8 mouse cellular contexts compared by ENCODE assay signal in genomic region chr2:137116025-137116674, GRCm38 (mm10). TPM values are rescaled to one million over a fixed set of nuclear protein-coding genes. Genes with fewer than 3 reads are reported as not detected.
DNase-seq lines count a peak whose midpoint lies in the region; ATAC-seq and TF ChIP-seq lines count a peak whose summit lies in the region.

TSS of gene Jag1 (minus strand) at chr2:137116644.

- H3K4me3 ChIP-seq in E14TG2a.4 (replicated peaks; ENCODE audit: low read length): peak within 1 kb of the TSS; percentile 94
- peak within 1 kb of the TSS; percentile 73 for H3K4me3 ChIP-seq in embryonic facial prominence, embryonic 11.5 days (ENCODE audit: low read depth, low read length)
- peak within 1 kb of the TSS; percentile 67 to 70 for H3K4me3 ChIP-seq in heart, embryonic 14.5 days (ENCODE audit: control insufficient read depth in 1 of 2, insufficient read depth in 1 of 2, low read depth in 1 of 2, low read length in 2 of 2)
- peak within 1 kb of the TSS; percentile 58 for H3K4me3 ChIP-seq in kidney, postnatal 0 days (replicated peaks; ENCODE audit: low read depth, low read length)
- H3K4me3 ChIP-seq in lung, postnatal 0 days (ENCODE audit: low read depth, low read length): peak within 1 kb of the TSS; percentile 83

- no peak for TF ChIP-seq CTCF in E14TG2a.4 (conservative IDR thresholded peaks at IDR 0.05; ENCODE audit: low read length)
- TF ChIP-seq CTCF in kidney, postnatal 0 days (IDR thresholded peaks at IDR 0.05; ENCODE audit: low read depth): no peak
- no peak for TF ChIP-seq CTCF in lung, postnatal 0 days (IDR thresholded peaks at IDR 0.05)

- peaks cover 42% of the 10 kb centered on the region for H3K4me1 ChIP-seq in E14TG2a.4 (replicated peaks; ENCODE audit: low read depth, low read length)
- no peaks in the 10 kb centered on the region for H3K4me1 ChIP-seq in embryonic facial prominence, embryonic 11.5 days (ENCODE audit: control insufficient read depth, insufficient read depth, low read length)
- peaks cover 8 to 23% of the 10 kb centered on the region in 2 experiments for H3K4me1 ChIP-seq in heart, embryonic 14.5 days (ENCODE audit: control insufficient read depth in 2 of 2, insufficient read depth in 2 of 2, low read length in 2 of 2)
- H3K4me1 ChIP-seq in kidney, postnatal 0 days (replicated peaks; ENCODE audit: insufficient read depth, low read length): peaks cover 5% of the 10 kb centered on the region; the same call in 1 of the 2 replicates
- H3K4me1 ChIP-seq in lung, postnatal 0 days (ENCODE audit: insufficient read depth, low read depth, low read length): no peaks in the 10 kb centered on the region; the same call in 1 of the 2 replicates

- H3K9me3 ChIP-seq in E14TG2a.4 (ENCODE audit: low read length): no peaks in the 10 kb centered on the region
- no peaks in the 10 kb centered on the region for H3K9me3 ChIP-seq in embryonic facial prominence, embryonic 11.5 days (replicated peaks; ENCODE audit: control insufficient read depth, low read length)
- no peaks in the 10 kb centered on the region for H3K9me3 ChIP-seq in heart, embryonic 14.5 days (ENCODE audit: control insufficient read depth, low read length)
- H3K9me3 ChIP-seq in kidney, postnatal 0 days (replicated peaks; ENCODE audit: low read length): no peaks in the 10 kb centered on the region
- no peaks in the 10 kb centered on the region for H3K9me3 ChIP-seq in lung, postnatal 0 days (ENCODE audit: low read length)

- peak within 1 kb of the TSS; percentile 93 for H3K27ac ChIP-seq in embryonic facial prominence, embryonic 11.5 days (replicated peaks; ENCODE audit: low read depth, low read length)
- peak within 1 kb of the TSS; percentile 93 to 96 for H3K27ac ChIP-seq in heart, embryonic 14.5 days (replicated peaks in 1 of 2; ENCODE audit: control insufficient read depth in 1 of 2, insufficient read depth in 1 of 2, low read depth in 2 of 2, low read length in 2 of 2)
- H3K27ac ChIP-seq in kidney, postnatal 0 days: peak within 1 kb of the TSS; percentile 98
- peak within 1 kb of the TSS; percentile 98 for H3K27ac ChIP-seq in lung, postnatal 0 days (ENCODE audit: low read length)

- DNase-seq in 3134 (ENCODE audit: extremely low read depth, insufficient read length, low spot score) (peak; percentile 69), adipocyte (ENCODE audit: low spot score) (no peak)
- peak; percentile 62 for DNase-seq in embryonic facial prominence, embryonic 11.5 days (ENCODE audit: low spot score)
- peak; percentile 64 for DNase-seq in kidney, postnatal 0 days (ENCODE audit: low spot score)
- peak; percentile 40 for DNase-seq in lung, postnatal 0 days (ENCODE audit: low spot score)
- peak; percentile 64 for DNase-seq in retina, embryonic 14.5 days (ENCODE audit: low spot score)

- H3K27me3 ChIP-seq in E14TG2a.4 (ENCODE audit: insufficient read depth, low read length): peaks cover 18% of the 10 kb centered on the region
- H3K27me3 ChIP-seq in embryonic facial prominence, embryonic 11.5 days (ENCODE audit: control insufficient read depth, insufficient read depth, low read length): no peaks in the 10 kb centered on the region; the same call in 1 of the 2 replicates
- H3K27me3 ChIP-seq in heart, embryonic 14.5 days (ENCODE audit: control insufficient read depth, insufficient read depth, low read length): no peaks in the 10 kb centered on the region
- no peaks in the 10 kb centered on the region for H3K27me3 ChIP-seq in kidney, postnatal 0 days (ENCODE audit: insufficient read depth, low read length)
- no peaks in the 10 kb centered on the region for H3K27me3 ChIP-seq in lung, postnatal 0 days (replicated peaks; ENCODE audit: insufficient read depth, low read length)

- no peak for ATAC-seq in embryonic facial prominence, embryonic 11.5 days (replicated peaks; ENCODE audit: insufficient number of reproducible peaks, low FRiP score, low TSS enrichment, low read depth)
- ATAC-seq in heart, embryonic 14.5 days (ENCODE audit: insufficient number of reproducible peaks, insufficient read depth, low FRiP score, low read depth): no peak
- no peak for ATAC-seq in kidney, postnatal 0 days (replicated peaks; ENCODE audit: low FRiP score, low read depth)
- no peak for ATAC-seq in lung, postnatal 0 days

- peak within 1 kb of the TSS; percentile 69 for H3K4me2 ChIP-seq in embryonic facial prominence, embryonic 11.5 days (ENCODE audit: low read depth, low read length)
- peak within 1 kb of the TSS; percentile 85 for H3K4me2 ChIP-seq in heart, embryonic 14.5 days (ENCODE audit: low read length)
- H3K4me2 ChIP-seq in kidney, postnatal 0 days (ENCODE audit: low read length): peak within 1 kb of the TSS; percentile 77
- H3K4me2 ChIP-seq in lung, postnatal 0 days (replicated peaks; ENCODE audit: low read depth, low read length): peak within 1 kb of the TSS; percentile 93

- 0% methylated on average over 54 of the region's 59 CpGs for WGBS in embryonic facial prominence, embryonic 11.5 days
- under 1% methylated on average over 51 of the region's 59 CpGs for WGBS in heart, embryonic 14.5 days
- under 1% methylated on average over 57 of the region's 59 CpGs for WGBS in kidney, postnatal 0 days
- 1% methylated on average over 56 of the region's 59 CpGs for WGBS in lung, postnatal 0 days

- TF ChIP-seq EP300 in lung, postnatal 0 days (IDR thresholded peaks at IDR 0.05): no peak

- H3K36me3 ChIP-seq in E14TG2a.4 (ENCODE audit: insufficient read depth, low read length): peaks cover 9% of the 10 kb centered on the region
- no peaks in the 10 kb centered on the region for H3K36me3 ChIP-seq in embryonic facial prominence, embryonic 11.5 days (replicated peaks; ENCODE audit: control insufficient read depth, insufficient read depth, low read depth, low read length)
- no peaks in the 10 kb centered on the region for H3K36me3 ChIP-seq in heart, embryonic 14.5 days (ENCODE audit: control insufficient read depth, insufficient read depth, low read length)
- no peaks in the 10 kb centered on the region for H3K36me3 ChIP-seq in kidney, postnatal 0 days (ENCODE audit: insufficient read depth, low read length)
- H3K36me3 ChIP-seq in lung, postnatal 0 days (ENCODE audit: insufficient read depth, low read length): no peaks in the 10 kb centered on the region

- peak within 1 kb of the TSS; percentile 87 for H3K9ac ChIP-seq in embryonic facial prominence, embryonic 11.5 days (replicated peaks; ENCODE audit: low read length)
- peak within 1 kb of the TSS; percentile 83 for H3K9ac ChIP-seq in heart, embryonic 14.5 days (ENCODE audit: low read length)
- peak within 1 kb of the TSS; percentile 82 for H3K9ac ChIP-seq in kidney, postnatal 0 days (ENCODE audit: low read depth, low read length)
- H3K9ac ChIP-seq in lung, postnatal 0 days (replicated peaks; ENCODE audit: low read depth): peak within 1 kb of the TSS; percentile 70

RNA-seq across cellular contexts. Expression of gene Jag1, which starts in this region (rescaled TPM):
- 14.2 and 15.8 TPM in 2 replicates for polyA plus RNA-seq in embryonic facial prominence, embryonic 11.5 days (2014; fragmentation: Nextera tagmentation; extraction: Ambion mirVana)
- 12.8 and 15.7 TPM in 2 replicates for polyA plus RNA-seq in heart, embryonic 14.5 days (2014; fragmentation: Nextera tagmentation; extraction: Ambion mirVana)
- polyA plus RNA-seq in kidney, postnatal 0 days (2015; fragmentation: Nextera tagmentation; extraction: Ambion mirVana): 44.6 and 47.6 TPM in 2 replicates
- polyA plus RNA-seq in lung, postnatal 0 days (2015; fragmentation: Nextera tagmentation; extraction: Ambion mirVana): 14.8 and 15.4 TPM in 2 replicates
